Mouse (Mus musculus): ENCODE measurements around the gene Pip5kl1.
A peak's percentile ranks its signal among the peaks of the same experiment; 100 is the strongest.

Gene Pip5kl1

DNA sequence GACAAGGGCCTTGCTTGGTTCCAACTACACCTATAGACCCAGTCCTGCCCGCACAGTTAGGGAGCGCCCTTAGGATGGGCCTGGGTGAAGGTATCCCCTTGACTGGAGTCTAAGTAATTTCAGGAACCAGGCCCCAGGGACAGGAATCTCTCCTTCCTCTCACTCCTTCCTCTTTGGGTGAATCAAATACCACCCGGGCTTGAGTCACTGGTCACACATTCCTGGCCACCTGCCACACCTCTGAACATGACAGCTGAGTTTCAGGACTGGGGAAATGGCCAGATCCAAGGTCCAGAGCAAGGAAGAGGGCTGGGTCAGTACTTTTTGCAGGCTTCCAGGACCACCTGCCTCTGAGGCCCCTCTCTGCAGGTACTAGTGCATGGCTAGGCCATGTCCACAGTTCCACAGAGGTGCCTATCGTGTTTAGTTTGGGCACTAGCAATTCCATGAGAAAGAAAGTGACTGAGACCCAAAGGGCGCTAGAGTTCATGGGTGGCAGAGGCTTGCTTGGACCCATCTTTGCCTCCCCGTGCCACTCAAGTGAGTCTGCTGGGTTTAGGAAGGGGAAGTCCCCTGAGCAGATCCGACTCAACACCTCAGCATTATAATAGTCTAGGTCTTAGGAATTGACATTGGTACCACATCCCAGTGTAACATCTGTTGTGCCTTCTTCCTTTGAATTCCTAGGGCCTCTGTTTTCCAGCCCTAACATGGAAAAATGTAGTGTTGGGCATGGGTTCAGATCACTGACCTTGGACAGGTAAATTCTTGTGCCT, 26.4 kb upstream of the Pip5kl1 start:
- DNase-seq (ENCODE audit: extremely low spot score, low read depth, low spot score): no peak

DNA sequence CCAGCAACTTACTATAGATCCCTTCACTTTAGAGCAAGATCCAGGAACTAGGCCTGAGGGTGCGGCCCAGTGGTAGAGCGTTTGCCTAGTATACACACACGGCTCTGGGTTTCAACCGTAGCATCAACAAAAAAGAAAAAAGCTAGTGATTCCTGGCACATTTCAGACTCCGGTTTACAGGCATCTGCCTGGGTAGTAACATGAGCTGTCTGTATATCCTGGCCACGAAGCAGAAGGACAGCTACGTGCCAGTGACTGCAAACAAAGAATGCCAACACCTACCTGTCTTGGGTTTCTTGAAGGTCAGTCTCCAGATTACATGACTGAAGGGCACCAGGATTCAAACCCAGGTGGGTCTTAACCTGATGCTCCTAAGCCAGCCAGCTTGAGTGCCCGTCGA, 25.4 kb upstream of the Pip5kl1 start:
- DNase-seq (ENCODE audit: extremely low spot score, low read depth, low spot score): no peak

DNA sequence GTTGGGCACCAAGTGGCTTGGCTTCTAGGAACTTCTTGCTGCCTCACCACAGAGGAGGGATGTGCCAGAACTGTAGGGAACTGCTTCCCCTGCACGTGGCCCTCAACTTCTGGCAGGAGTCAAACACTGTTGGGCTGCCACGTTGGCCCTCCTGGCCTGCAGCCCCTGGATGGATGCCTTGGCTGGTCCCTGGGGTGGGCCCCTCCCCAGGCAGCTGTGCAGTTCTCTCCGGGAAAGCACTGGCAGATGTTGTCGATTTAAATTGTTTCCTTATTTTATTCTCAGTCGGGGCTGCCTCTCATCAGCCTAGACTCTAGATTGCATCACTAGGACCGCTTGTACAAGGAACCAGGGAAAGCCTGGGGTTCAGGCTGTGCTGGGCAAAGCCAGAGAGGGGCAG, 24.8 kb upstream of the Pip5kl1 start:
- DNase-seq (ENCODE audit: extremely low spot score, low read depth, low spot score): no peak

DNA sequence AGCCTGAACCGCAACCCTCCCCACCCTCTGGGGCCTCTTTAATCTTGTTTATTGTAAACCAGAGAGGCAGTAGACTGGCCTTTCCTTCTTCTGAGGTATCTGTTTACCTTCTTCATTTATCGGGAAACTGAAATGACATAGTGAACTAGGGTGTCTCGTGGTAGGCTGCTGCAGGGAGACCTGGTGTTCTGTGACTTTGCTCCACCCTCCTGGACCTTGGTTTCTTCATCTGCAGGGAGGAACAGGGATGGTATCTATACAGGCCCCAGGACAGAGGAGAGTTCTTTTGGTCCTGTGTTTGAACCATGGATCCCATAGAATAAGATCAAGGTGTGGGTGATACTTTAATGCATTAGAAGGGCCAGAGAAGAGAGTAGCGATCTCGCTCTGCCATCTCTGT, 23.4 kb upstream of the Pip5kl1 start:
- DNase-seq (ENCODE audit: extremely low spot score, low read depth, low spot score): no peak

DNA sequence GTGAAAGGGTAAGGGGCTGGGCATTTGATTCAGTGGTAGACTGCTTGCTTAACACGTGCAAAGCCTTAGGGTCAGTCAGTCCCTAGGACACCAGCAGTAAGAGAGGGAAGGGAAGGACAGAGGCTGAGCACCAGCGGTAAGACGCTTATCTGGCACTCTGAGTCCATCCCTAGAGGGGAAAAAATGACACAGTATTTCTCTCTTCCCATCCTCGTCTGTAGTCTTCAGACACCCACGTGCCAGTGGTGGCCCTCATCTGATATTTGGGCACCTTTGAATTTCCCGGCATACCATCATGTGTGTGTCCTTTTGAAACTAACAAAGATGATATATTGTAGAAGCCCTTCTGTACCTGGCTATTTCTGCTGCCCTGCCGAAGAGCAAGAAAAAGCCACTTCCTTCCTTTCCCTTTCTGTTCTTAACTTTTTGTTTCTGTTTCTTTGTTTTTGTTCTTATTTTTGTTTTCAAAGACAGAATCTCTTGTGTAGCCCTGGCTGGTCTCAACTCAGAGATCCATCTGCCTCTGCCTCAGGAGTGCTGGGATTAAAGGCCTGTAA, 20.9 kb upstream of the Pip5kl1 start:
- DNase-seq (ENCODE audit: extremely low spot score, low read depth, low spot score): no peak

DNA sequence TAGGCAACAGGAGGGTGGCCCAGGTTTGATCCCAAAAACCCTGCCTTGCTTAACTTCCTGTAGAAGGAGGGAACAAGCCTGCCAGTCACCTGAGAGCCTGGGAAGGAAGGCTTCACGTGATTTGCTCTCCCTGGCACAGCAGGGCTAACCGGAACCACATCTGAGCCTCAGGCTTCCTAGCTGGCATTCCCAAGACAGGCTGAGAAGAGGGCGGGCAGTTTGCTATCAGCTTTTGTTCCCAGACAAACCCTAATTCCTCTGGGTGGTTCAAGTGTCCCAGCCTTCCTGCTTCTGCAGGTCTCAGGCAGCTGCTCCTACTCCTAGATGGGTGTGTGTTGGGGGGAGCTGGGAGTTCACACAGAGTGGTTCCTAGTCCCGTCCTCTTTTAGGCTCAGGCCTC, 19.1 kb upstream of the Pip5kl1 start:
- DNase-seq (ENCODE audit: extremely low spot score, low read depth, low spot score): no peak

DNA sequence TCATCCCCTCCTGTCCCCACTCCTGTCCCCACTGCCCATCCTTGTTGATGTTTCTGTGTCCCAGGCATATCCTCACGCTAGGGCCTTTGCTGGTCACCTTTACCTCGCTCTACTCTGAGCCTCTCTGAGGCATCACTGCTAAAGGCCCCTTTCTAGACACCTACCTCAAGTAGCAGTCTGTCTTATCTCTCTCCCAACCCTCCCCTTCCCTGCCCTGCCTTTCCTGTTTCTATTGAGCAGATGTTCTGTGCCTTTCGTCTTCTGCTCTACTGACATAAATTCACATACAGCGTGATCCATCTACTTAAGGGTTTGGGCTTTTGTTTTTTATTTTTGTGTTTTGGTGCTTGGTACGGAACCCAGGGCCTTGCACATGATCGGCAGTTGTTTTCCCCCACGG, 18.6 kb upstream of the Pip5kl1 start:
- DNase-seq (ENCODE audit: extremely low spot score, low read depth, low spot score): no peak

DNA sequence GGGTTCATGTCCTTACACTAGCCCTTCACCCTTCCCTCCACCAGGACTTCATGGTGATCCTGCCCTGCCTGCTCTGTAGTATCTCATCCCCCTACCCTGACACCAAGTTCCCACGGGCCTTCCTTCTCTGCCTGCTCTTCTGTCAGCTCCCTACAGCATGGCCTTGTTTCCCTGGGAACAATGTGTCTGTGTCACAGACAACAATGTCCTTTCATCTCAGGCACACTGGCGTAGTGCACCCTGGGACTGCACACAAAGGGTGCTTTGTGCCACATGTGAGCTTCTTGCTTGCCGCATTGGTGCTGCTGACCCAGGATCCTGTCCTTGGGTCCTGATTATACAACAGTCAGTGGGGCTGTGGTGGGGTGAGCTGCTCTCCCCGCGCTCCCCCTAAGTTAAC, 15.0 kb upstream of the Pip5kl1 start:
- DNase-seq (ENCODE audit: extremely low spot score, low read depth, low spot score): no peak

DNA sequence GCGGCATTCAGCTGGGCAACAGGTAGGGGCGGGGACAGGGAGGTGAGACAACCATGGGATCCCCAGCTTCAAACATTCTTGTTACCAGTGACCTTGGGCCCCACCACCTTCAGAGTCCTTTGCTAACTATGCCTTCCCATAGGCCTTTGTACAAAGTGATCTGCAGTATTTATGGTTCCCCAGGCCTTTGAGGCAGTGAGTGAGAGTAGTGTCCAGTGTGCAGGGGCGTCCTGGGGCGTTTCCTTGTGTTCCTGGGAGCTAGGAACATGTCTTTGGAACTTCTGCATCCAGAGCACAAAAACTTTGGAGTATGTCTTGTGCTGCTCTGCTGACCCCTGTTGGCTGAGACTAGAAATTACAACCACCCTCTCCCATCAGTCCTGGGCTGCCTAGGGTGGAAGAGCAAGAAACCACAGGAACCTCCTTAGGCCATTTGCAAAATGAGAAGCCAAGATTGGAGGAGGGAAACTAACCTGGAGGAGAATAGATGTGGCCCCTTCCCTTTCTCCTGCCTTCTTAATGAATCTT, 8.0 kb upstream of the Pip5kl1 start:
- no peak for DNase-seq (ENCODE audit: extremely low spot score, low read depth, low spot score)

DNA sequence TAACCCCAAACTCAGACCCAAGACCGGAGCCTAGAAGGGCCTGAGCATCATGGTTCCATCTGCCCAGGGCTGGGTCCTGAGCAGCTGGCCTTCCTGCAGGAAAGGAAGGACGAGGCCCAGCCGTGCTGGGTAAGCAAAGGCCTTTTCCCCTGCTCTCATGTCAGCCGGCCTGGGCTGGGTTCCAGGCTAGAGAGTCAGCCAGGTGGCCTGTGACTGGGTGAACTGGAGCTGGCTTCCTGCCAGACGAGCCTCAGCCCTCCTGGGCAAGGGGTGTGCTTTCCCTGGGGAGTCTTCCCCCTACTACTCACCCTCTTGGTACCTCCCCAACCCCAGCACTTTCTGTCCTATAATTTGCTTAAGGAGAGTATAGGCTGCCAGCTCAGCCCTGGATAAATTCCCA, 6.4 kb upstream of the Pip5kl1 start:
- no peak for DNase-seq (ENCODE audit: extremely low spot score, low read depth, low spot score)

DNA sequence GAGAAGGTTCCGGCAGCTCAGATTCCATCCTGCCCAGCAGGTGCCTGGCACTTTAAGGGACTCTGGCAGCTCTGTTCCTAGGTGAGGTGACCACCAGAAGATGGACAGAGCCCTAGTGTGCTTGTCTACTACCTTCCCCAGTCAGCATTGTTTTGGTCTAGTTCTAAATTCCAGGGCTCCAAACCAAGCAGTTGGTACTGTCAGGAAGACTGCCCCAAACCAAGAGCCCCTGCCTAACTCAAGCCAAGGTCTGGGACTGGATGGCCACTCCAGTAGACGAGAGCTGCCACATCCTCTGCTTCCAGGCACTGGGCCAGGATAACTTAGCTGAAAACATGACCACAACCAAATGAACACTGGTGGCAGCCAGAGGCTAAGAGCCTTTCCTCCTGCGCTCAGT, 5.7 kb upstream of the Pip5kl1 start:
- no peak for DNase-seq (ENCODE audit: extremely low spot score, low read depth, low spot score)

DNA sequence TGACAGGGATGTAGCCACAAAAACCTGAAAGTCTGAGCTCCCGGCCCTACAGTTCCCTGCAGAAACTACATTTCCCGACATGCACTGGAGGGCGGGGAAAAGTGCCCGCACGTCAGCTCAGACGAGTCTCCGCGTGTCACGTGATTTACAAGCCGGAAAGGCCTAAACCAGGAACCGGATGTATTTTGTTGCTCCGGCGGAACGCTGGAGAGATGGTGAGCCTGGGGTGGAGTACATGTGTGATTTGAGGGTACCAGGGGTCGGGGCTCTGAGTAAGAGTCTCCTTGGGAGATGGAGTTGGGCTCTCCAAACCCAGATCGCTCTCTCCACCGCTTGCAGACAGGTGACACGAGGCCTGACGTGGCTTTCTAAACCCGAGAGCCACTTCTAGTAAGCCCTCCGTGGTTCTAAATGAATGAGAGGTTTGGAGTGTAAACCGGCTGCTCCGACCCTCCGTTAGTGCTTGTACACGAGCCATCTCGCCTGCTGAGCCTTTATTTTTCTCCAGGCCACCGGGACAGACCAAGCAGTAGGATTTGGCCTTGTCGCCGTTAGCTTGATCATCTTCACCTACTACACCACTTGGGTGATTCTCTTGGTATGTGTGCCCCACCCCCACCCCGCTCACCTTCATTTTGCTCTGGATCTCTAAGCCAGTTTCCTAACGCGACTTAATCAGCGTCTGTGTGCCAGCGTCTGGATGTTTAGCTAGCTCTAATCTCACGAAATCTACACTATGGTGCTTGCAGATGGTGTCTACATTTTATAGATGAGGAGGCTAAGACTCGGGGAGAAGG, 3.7 kb upstream of the Pip5kl1 start, which contains the start of gene Dpm2:
Gene Dpm2, plus strand, starts transcription at position 161 of the 797 bp plus-strand sequence.
- peak; percentile 82 for DNase-seq (ENCODE audit: extremely low spot score, low read depth, low spot score)

DNA sequence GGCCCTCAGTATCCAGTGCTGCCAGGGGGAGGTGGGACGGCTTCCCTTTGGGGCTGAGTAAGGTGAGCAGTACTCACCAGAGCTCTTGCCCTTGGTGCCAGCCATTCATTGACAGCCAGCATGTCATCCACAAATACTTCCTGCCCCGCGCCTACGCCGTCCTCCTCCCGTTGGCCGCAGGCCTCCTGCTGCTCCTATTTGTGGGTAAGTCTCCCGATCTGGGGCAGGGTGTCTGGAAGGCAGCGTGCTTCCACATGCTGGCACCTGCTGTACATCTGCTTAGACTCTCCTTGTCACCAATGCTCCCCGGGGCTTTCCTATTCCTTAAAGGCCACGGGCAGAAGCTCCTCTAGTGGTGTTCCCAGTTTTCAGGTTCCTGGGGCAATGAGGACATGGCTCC, 2.4 kb upstream of the Pip5kl1 start:
- no peak for DNase-seq (ENCODE audit: extremely low spot score, low read depth, low spot score)

DNA sequence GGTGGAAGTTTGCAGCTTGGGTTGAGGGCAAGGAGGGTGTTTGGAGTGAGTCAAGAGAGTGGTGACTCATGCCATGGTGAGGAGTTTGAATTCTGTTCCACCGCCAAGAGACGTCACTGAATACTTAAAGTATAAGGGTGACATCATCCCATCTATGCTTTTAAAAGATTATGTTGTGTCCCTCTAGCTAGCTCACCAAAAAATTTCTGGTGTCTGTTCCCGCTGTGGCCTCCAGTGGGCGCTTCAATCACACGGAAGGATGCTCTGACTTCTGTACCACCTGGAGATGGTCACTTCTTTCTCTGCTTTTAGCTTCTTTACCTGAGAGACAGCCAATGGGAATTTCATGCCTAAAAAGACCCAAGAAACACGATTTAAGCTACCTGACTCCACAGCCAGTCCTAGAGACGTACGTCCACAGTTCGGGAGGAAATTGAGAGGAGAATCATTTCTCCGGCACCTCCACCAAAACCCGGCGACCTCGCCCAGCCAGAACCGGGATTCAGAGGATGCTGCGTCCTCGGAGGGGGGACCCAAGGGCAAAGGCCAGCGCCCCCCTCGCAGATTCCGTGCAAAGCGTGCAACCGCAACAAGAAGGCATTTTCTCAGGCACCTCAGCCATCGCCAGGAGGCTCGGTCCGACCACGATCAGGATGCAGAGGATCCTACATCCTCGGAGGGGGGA, 446 bp downstream of the Pip5kl1 start:
- no peak for DNase-seq (ENCODE audit: extremely low spot score, low read depth, low spot score)

DNA sequence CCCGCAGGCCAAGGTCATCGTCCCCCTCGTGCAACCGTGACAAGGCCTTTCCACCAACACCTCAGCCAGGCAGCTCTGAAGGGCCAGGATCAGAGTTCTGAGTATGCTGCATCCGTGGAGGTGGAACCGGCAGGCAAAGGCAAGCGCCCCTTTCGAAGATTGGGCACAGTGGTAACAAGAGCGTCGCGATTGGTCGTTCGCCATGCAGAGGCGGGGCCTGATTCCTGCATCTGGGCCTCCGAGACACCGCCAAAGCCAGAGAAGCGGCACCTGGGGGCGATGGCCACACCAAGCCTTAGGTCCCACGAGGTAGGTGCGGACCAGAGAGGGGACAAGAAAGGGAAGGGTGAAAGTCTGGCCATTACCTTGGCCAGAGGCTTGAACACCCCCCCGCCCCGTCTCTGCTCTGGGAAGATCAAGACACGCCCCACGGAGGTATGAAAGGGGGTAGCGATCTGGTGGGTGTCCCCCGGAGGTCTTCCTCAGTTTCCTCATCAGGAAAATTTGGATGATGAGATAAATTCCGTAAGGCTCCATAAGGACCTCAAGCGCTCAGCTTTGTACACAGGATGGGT, 1.1 kb downstream of the Pip5kl1 start, which contains the start of gene 9430097D07Rik:
Gene 9430097D07Rik, minus strand, starts transcription at position 99 of the 575 bp plus-strand sequence.
- no peak for DNase-seq (ENCODE audit: extremely low spot score, low read depth, low spot score)

DNA sequence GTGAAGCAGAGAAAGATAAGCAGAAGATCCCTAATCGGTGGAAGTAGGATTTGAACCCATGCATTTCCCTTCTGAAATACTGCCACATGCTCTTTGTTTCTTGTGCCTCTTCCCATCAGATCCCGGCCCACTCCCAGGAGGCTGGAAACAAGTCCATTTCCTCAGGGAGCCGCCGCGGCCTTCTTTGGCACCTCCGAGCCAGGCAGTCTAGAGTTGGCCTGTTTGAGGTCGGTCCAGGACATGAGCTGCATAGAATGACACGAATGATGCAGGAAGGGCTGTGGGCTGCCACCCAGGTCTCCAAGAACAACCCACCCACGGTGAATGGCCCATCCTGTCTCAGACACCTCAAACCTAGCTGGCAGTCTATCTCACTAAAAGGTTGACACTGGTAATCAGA, 1.9 kb downstream of the Pip5kl1 start:
- DNase-seq (ENCODE audit: extremely low spot score, low read depth, low spot score): no peak

DNA sequence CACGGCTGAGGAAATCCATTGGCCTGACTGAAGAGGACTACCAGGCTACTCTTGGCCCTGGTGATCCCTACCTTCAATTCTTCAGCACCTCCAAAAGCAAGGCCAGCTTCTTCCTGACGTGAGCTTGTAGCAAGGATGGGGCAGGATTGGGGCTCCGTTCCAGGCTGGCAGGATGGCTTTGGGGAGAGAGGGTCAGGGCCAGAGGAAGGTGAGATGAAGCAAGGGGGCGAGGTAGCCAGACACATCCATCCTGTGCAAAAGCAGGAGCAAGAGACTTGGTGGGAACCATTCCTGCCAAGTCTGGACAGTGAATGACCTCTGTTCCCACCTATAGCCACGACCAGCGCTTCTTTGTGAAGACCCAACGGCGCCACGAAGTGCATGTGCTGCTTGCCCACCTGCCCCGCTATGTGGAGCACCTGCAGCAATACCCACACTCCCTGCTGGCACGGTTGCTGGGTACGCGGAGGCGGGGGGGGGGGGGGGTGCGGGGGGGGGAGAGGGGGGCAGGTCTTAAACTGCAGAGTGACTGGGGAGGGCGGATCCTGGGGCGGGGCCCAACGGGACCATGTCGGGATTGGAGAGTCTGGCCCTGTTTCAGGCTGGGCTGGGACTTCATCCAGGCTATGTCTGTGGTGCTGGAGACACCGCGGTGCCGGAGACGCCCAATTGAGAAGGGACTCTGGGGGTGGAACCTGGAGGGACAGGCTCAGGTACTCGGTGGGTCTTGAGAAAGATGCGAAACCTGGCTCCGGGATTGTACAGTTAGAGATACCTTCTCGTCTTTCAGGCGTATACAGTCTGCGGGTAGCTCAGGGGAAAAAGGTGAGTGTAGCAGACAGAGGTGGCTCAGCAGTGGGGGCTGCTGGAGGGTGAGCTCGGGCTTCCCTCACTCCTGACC, 3.8 kb downstream of the Pip5kl1 start:
- DNase-seq (ENCODE audit: extremely low spot score, low read depth, low spot score): no peak

DNA sequence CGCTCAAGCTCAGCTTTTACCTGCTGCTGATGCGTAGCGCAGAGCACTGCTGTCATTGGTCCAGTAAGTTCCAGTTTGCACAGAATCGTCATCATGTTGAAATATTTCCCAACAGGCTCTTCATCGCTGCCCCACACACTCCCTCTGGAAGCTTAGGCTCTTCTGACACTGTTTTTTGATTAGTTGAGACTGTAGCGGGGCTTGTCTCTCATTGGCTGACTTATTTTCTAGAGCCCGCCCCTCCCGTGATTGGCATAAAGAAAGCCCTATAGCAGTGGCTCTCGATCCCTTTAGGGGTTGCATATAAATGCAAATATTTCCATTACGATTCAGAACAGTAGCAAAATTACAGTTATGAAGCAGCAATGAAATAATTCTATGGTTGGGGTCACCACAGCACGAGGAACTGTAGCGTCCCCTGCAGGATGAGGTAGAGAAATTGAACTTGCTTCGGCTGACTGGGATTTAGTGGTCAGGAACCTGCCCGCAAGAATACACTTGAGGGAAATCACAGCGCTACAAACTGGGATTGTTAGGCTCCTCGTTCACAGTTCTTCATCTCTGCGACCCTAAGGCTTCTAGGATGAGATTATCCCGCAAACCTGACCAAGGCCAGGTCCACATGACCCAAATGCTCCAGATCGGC, 7.0 kb downstream of the Pip5kl1 start:
- no peak for DNase-seq (ENCODE audit: extremely low spot score, low read depth, low spot score)
